Mouse (Mus musculus): ENCODE measurements at regions not wholly inside any gene's neighbourhood (a gene's known extent, or its start where the extent isn't known, plus 50 kb on each side); places are given as distances from the start of the nearest gene placed in this dataset.

GRCm38 (mm10) chr1:42070064-42070463 is 625.5 kb upstream of the Pou3f3 start:
- no peaks in the 10 kb centered on the region for H3K36me3 ChIP-seq (ENCODE audit: control insufficient read depth, insufficient read depth, low read length)
- 60% methylated on average over 5 of the region's 5 CpGs for WGBS
- no peaks in the 10 kb centered on the region for H3K4me1 ChIP-seq (ENCODE audit: control insufficient read depth, insufficient read depth, insufficient read length, low read length)
- no peak for TF ChIP-seq POLR2A (IDR thresholded peaks at IDR 0.05; ENCODE audit: low read depth, low read length)
- TF ChIP-seq CTCF (IDR thresholded peaks at IDR 0.05; ENCODE audit: extremely low read depth, insufficient read length, insufficient replicate concordance, low read depth, low read length) = no peak
- no peak overlapping the region for H3K4me3 ChIP-seq (ENCODE audit: low read depth, low read length)
- H3K27me3 ChIP-seq (ENCODE audit: control insufficient read depth, insufficient read depth, low read length) = no peaks in the 10 kb centered on the region
- no peak overlapping the region for H3K27ac ChIP-seq (ENCODE audit: insufficient read depth, low read depth, low read length)

- WGBS = 62% methylated on average over 2 of the region's 2 CpGs
- Histone ChIP-seq H3K27me3 (ENCODE audit: control insufficient read depth, insufficient read depth, low read length) (no peaks in the 10 kb centered on the region), H3K36me3 (ENCODE audit: control insufficient read depth, insufficient read depth, low read length) (no peaks in the 10 kb centered on the region)
These were observed 599.5 kb upstream of the Pou3f3 start for GRCm38 (mm10) chr1:42096026-42096425.

GRCm38 (mm10) chr1:42098580-42098979 is 597.0 kb upstream of the Pou3f3 start:
- WGBS = 73% methylated on average over 2 of the region's 2 CpGs
- Histone ChIP-seq H3K4me3 (ENCODE audit: low read depth, low read length) (no peak overlapping the region), H3K27me3 (ENCODE audit: control insufficient read depth, insufficient read depth, low read length) (no peaks in the 10 kb centered on the region), H3K4me1 (ENCODE audit: control insufficient read depth, insufficient read depth, insufficient read length, low read length) (no peaks in the 10 kb centered on the region), H3K36me3 (ENCODE audit: control insufficient read depth, insufficient read depth, low read length) (no peaks in the 10 kb centered on the region), H3K27ac (ENCODE audit: insufficient read depth, low read depth, low read length) (no peak overlapping the region)
- TF ChIP-seq CTCF (IDR thresholded peaks at IDR 0.05; ENCODE audit: extremely low read depth, insufficient read length, insufficient replicate concordance, low read depth, low read length) = no peak
- no peak for TF ChIP-seq POLR2A (IDR thresholded peaks at IDR 0.05; ENCODE audit: low read depth, low read length)

More at GRCm38 (mm10) chr1:42096026-42096425, 599.5 kb upstream of the Pou3f3 start:
- Histone ChIP-seq H3K27ac (ENCODE audit: insufficient read depth, low read depth, low read length) (no peak overlapping the region), H3K4me1 (ENCODE audit: control insufficient read depth, insufficient read depth, insufficient read length, low read length) (no peaks in the 10 kb centered on the region), H3K4me3 (ENCODE audit: low read depth, low read length) (no peak overlapping the region)
- TF ChIP-seq CTCF (IDR thresholded peaks at IDR 0.05; ENCODE audit: extremely low read depth, insufficient read length, insufficient replicate concordance, low read depth, low read length) (no peak), POLR2A (IDR thresholded peaks at IDR 0.05; ENCODE audit: low read depth, low read length) (no peak)

DNA sequence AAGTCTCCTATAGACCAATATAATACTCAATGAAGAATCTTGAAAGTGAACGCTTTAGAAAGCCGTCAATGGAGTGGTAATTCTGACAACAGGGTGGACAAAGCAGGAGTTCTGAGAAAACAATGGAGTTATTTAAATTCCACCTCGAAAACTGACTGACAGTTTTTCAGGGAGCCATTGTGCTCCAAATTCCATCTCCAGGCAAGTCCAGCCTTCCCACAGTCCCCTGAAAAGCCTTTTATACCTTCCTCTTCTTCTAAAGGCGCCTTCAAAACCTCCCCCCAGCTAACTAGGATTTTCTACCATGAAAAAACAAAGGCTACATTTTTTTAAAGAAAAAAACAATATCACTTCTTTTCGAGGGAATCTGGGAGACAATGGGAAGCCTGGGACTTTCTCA is 588.0 kb upstream of the Pou3f3 start:
- Histone ChIP-seq H3K4me1 (ENCODE audit: control insufficient read depth, insufficient read depth, insufficient read length, low read length) (no peaks in the 10 kb centered on the region), H3K27me3 (ENCODE audit: control insufficient read depth, insufficient read depth, low read length) (no peaks in the 10 kb centered on the region), H3K36me3 (ENCODE audit: control insufficient read depth, insufficient read depth, low read length) (no peaks in the 10 kb centered on the region), H3K27ac (ENCODE audit: insufficient read depth, low read depth, low read length) (no peak overlapping the region), H3K4me3 (ENCODE audit: low read depth, low read length) (no peak overlapping the region)
- 59% methylated on average over 5 of the region's 5 CpGs for WGBS
- TF ChIP-seq CTCF (IDR thresholded peaks at IDR 0.05; ENCODE audit: extremely low read depth, insufficient read length, insufficient replicate concordance, low read depth, low read length) (no peak), POLR2A (IDR thresholded peaks at IDR 0.05; ENCODE audit: low read depth, low read length) (no peak)

DNA sequence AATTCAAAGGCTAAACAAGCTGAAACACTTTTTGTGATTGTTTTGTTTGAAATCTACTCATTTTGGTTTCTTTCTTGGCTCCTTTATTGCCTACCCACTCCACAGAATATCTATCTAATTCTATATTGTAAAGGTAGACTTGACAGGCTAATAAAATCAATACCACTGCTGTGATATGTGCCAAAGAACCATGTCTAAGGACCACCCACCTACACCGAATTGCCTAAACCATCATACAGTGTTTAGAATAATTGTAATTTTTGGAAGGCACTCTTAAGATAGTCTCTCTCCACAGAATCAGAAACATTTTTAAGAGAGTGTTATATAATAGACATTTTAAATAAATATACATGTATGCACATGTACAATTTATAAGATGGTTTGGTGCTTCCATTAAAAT is 587.6 kb upstream of the Pou3f3 start:
- H3K27me3 ChIP-seq (ENCODE audit: control insufficient read depth, insufficient read depth, low read length) = no peaks in the 10 kb centered on the region
- H3K27ac ChIP-seq (ENCODE audit: insufficient read depth, low read depth, low read length) = no peak overlapping the region
- WGBS = 73% methylated on average over 1 of the region's 1 CpGs
- no peak for TF ChIP-seq POLR2A (IDR thresholded peaks at IDR 0.05; ENCODE audit: low read depth, low read length)
- no peak for TF ChIP-seq CTCF (IDR thresholded peaks at IDR 0.05; ENCODE audit: extremely low read depth, insufficient read length, insufficient replicate concordance, low read depth, low read length)
- no peaks in the 10 kb centered on the region for H3K36me3 ChIP-seq (ENCODE audit: control insufficient read depth, insufficient read depth, low read length)
- H3K4me3 ChIP-seq (ENCODE audit: low read depth, low read length) = no peak overlapping the region
- H3K4me1 ChIP-seq (ENCODE audit: control insufficient read depth, insufficient read depth, insufficient read length, low read length) = no peaks in the 10 kb centered on the region

DNA sequence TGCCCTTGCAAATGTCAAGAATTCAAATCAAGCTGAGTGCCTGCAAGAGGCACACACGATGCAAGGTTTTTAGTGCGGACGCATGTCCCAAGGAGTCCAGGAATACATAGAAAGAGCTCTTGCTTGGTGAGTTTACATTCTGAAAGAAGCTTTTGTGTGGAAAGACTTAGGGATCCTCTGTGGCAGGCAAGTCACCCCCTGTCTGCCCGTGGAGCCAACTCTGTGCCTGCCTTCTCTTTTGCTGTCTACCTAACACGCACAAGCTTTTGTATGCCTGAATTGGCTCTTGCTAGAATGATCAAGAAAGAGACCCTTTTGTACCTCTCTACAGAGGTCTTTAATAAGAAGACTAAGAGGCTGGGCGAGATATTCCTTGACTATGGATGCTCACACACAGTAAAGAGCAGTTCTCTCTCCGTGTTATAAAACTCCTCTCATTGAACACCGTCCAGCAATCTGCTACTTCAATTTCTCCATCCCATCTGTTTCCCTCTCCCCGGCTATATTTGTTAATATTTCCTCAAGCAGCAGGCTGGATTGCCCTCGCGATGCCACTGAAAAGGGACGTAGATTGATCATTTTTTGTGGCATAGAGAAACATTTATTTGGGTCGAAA is 543.3 kb upstream of the Pou3f3 start:
- TF ChIP-seq POLR2A (IDR thresholded peaks at IDR 0.05; ENCODE audit: low read depth, low read length) = no peak
- TF ChIP-seq CTCF (IDR thresholded peaks at IDR 0.05; ENCODE audit: extremely low read depth, insufficient read length, insufficient replicate concordance, low read depth, low read length) = no peak
- Histone ChIP-seq H3K36me3 (ENCODE audit: control insufficient read depth, insufficient read depth, low read length) (no peaks in the 10 kb centered on the region), H3K27me3 (ENCODE audit: control insufficient read depth, insufficient read depth, low read length) (no peaks in the 10 kb centered on the region), H3K4me3 (ENCODE audit: low read depth, low read length) (no peak overlapping the region), H3K4me1 (ENCODE audit: control insufficient read depth, insufficient read depth, insufficient read length, low read length) (no peaks in the 10 kb centered on the region), H3K27ac (ENCODE audit: insufficient read depth, low read depth, low read length) (no peak overlapping the region)
- 78% methylated on average over 13 of the region's 13 CpGs for WGBS

DNA sequence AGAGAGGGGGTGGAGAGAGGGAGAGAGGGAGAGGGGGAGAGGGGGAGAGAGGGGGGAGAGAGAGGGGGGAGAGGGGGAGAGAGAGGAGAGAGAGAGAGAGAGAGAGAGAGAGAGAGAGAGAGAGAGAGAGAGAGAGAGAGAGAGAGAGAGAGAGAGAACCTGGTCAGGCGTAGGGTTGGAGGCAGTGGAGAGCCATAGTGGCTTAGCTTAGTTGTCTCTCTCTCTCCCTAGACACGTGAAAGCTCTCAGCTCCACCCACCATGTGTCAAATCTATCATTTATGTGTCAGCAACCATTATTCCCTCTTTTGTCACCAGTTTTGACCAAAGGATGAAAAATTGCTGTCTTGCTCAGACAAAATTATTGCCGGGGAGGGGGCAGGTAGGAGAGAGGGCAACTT is 542.7 kb upstream of the Pou3f3 start:
- TF ChIP-seq CTCF (IDR thresholded peaks at IDR 0.05; ENCODE audit: extremely low read depth, insufficient read length, insufficient replicate concordance, low read depth, low read length) = no peak
- H3K27me3 ChIP-seq (ENCODE audit: control insufficient read depth, insufficient read depth, low read length) = no peaks in the 10 kb centered on the region
- H3K4me3 ChIP-seq (ENCODE audit: low read depth, low read length) = no peak overlapping the region
- no peaks in the 10 kb centered on the region for H3K36me3 ChIP-seq (ENCODE audit: control insufficient read depth, insufficient read depth, low read length)
- no peaks in the 10 kb centered on the region for H3K4me1 ChIP-seq (ENCODE audit: control insufficient read depth, insufficient read depth, insufficient read length, low read length)
- 51% methylated on average over 3 of the region's 3 CpGs for WGBS
- H3K27ac ChIP-seq (ENCODE audit: insufficient read depth, low read depth, low read length) = no peak overlapping the region

Measured in small intestine, adult 2 months (tissue).